Mouse (Mus musculus) limb, embryonic 11.5 days (tissue): ENCODE data around the gene Dnase2b. TPM values are rescaled to one million over a fixed set of nuclear protein-coding genes. Genes with fewer than 3 reads are reported as not detected.
A peak's percentile ranks its signal among the peaks of the same experiment; 100 is the strongest.

Experiments
- ATAC-seq: fragments of 200-750 bp; cut with Nextera tagmentation; 2 replicates; pipeline ENCODE4 v1.8.0; 2017; ENCODE audit warnings: low read depth; ENCODE audit not compliant: insufficient number of reproducible peaks, low FRiP score, low TSS enrichment
- DNase-seq: peaks from one replicate; pipeline ENCODE4 v3.0.0-alpha.2; 2015; ENCODE audit warnings: low spot score
- H3K27ac ChIP-seq: fragments of 300-500 bp; sonication (generic); replicated peaks from 2 replicates; pipeline ENCODE4 v1.5.1; 2014; ENCODE audit warnings: low read depth, mild to moderate bottlenecking, low read length
- H3K27me3 ChIP-seq: fragments of 300-500 bp; sonication (generic); 2 replicates; pipeline ENCODE4 v1.6.1; 2014; ENCODE audit warnings: mild to moderate bottlenecking, low read length, mixed read lengths; ENCODE audit not compliant: control insufficient read depth, insufficient read depth
- H3K36me3 ChIP-seq: fragments of 300-500 bp; sonication (generic); 2 replicates; pipeline ENCODE4 v1.6.1; 2014; ENCODE audit warnings: mild to moderate bottlenecking, low read length, moderate library complexity, mixed read lengths; ENCODE audit not compliant: control insufficient read depth, insufficient read depth
- H3K4me1 ChIP-seq: fragments of 300-500 bp; sonication (generic); 2 replicates; pipeline ENCODE4 v1.6.1; 2014; ENCODE audit warnings: low read length, mixed read lengths; ENCODE audit not compliant: control insufficient read depth, insufficient read depth
- H3K4me2 ChIP-seq: fragments of 300-500 bp; sonication (generic); 2 replicates; pipeline ENCODE4 v1.6.1; 2014; ENCODE audit warnings: low read depth, mild to moderate bottlenecking, moderate library complexity; ENCODE audit not compliant: severe bottlenecking
- H3K4me3 ChIP-seq: fragments of 300-500 bp; sonication (generic); 2 replicates; pipeline ENCODE4 v1.5.1; 2014; ENCODE audit warnings: low read depth, low read length
- H3K9ac ChIP-seq: fragments of 300-500 bp; sonication (generic); 2 replicates; pipeline ENCODE4 v1.6.1; 2014; ENCODE audit warnings: mild to moderate bottlenecking, low read length
- H3K9me3 ChIP-seq: fragments of 300-500 bp; sonication (generic); 2 replicates; pipeline ENCODE4 v1.6.1; 2016; ENCODE audit warnings: low read length; ENCODE audit not compliant: control insufficient read depth
- WGBS: fragments of 180-500 bp; shearing (Covaris S2); extraction: QIAGEN DNeasy Blood & Tissue Kit; methylation state at CpG from one replicate; pipeline ENCODE4 v1.1.7; 2014; 5-methylcytosine and 5-hydroxymethylcytosine counted together
- polyA plus RNA-seq: library from polyadenylated mRNA; unstranded; fragments of >200 nt; fragmentation: Nextera tagmentation; extraction: Ambion mirVana; gene quantifications from 2 replicates; pipeline ENCODE4 v1.2.1, GENCODE M21; 2014

The Dnase2b gene
- polyA plus RNA-seq, 1 experiment from 2014 or later, result not detected

DNA sequence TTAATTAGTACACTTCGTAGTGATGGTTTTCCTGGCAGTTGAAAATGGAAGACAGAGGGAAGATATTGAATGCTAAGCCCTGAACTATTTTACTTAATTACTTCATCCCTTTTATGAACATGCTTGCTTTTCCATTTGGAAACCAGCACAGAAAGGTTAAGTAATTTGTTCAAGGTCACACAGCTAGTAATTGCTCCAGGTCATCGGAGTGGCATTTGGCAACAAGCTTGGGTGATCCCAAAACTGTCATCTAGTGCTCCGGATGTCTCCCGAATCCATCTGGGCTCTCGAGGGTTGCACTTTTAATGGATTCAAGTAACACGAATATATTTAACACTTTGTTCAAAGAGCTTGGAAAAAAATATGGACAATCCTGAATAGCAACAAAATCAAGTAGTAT lies 44.5 kb downstream of the Dnase2b start:
- no peak for DNase-seq
- Histone ChIP-seq H3K4me1 (no peaks in the 10 kb centered on the region), H3K9ac (no peak overlapping the region), H3K9me3 (no peaks in the 10 kb centered on the region), H3K4me3 (no peak overlapping the region), H3K27me3 (no peaks in the 10 kb centered on the region), H3K36me3 (no peaks in the 10 kb centered on the region), H3K4me2 (no peak overlapping the region), H3K27ac (no peak overlapping the region)
- no peak for ATAC-seq
- 88% methylated on average over 6 of the region's 6 CpGs for WGBS

GRCm38 (mm10) chr3:146570148-146570782 lies 45.1 kb downstream of the Dnase2b start, which contains the start of gene Uox:
TSS of gene Uox (plus strand) at chr3:146570426.
- Histone ChIP-seq H3K4me2 (no peak within 1 kb of the TSS), H3K36me3 (no peaks in the 10 kb centered on the region), H3K9ac (no peak within 1 kb of the TSS), H3K4me3 (no peak within 1 kb of the TSS), H3K27ac (no peak within 1 kb of the TSS), H3K27me3 (no peaks in the 10 kb centered on the region), H3K4me1 (no peaks in the 10 kb centered on the region), H3K9me3 (no peaks in the 10 kb centered on the region)
- DNase-seq (no peak), ATAC-seq (no peak)
- whole genome bisulfite sequencing, result 88% methylated on average over 10 of the region's 10 CpGs

GRCm38 (mm10) chr3:146569594-146569993 lies 45.8 kb downstream of the Dnase2b start:
- Histone ChIP-seq H3K4me3 (no peak overlapping the region), H3K36me3 (no peaks in the 10 kb centered on the region), H3K4me2 (no peak overlapping the region), H3K27ac (no peak overlapping the region), H3K9ac (no peak overlapping the region), H3K27me3 (no peaks in the 10 kb centered on the region), H3K4me1 (no peaks in the 10 kb centered on the region), H3K9me3 (no peaks in the 10 kb centered on the region)
- no peak for DNase-seq
- WGBS, result 92% methylated on average over 3 of the region's 3 CpGs
- no peak for ATAC-seq

- Histone ChIP-seq H3K27ac (no peak overlapping the region), H3K4me3 (no peak overlapping the region), H3K4me1 (no peaks in the 10 kb centered on the region), H3K9me3 (no peaks in the 10 kb centered on the region), H3K27me3 (no peaks in the 10 kb centered on the region), H3K4me2 (no peak overlapping the region), H3K9ac (no peak overlapping the region), H3K36me3 (no peaks in the 10 kb centered on the region)
- WGBS, result 73% methylated on average over 9 of the region's 9 CpGs
- no peak for ATAC-seq
- DNase-seq, result no peak
Observed at GRCm38 (mm10) chr3:146567884-146568530, 47.4 kb downstream of the Dnase2b start.

GRCm38 (mm10) chr3:146567366-146567765 lies 48.0 kb downstream of the Dnase2b start:
- no peak for DNase-seq
- H3K4me1 ChIP-seq, result no peaks in the 10 kb centered on the region
- no peak overlapping the region for H3K4me3 ChIP-seq
- no peak for ATAC-seq
- H3K27me3 ChIP-seq, result no peaks in the 10 kb centered on the region
- WGBS, result 75% methylated on average over 7 of the region's 7 CpGs
- H3K9ac ChIP-seq, result no peak overlapping the region
- H3K4me2 ChIP-seq, result no peak overlapping the region
- H3K36me3 ChIP-seq, result no peaks in the 10 kb centered on the region
- H3K27ac ChIP-seq, result no peak overlapping the region
- H3K9me3 ChIP-seq, result no peaks in the 10 kb centered on the region

- H3K9me3 ChIP-seq, result no peaks in the 10 kb centered on the region
- 94% methylated on average over 1 of the region's 1 CpGs for WGBS
- no peak overlapping the region for H3K9ac ChIP-seq
- no peak overlapping the region for H3K4me2 ChIP-seq
- no peaks in the 10 kb centered on the region for H3K36me3 ChIP-seq
- ATAC-seq (no peak), DNase-seq (no peak)
- no peaks in the 10 kb centered on the region for H3K4me1 ChIP-seq
- no peaks in the 10 kb centered on the region for H3K27me3 ChIP-seq
- no peak overlapping the region for H3K4me3 ChIP-seq
- no peak overlapping the region for H3K27ac ChIP-seq
Observed at GRCm38 (mm10) chr3:146565065-146565411, 50.4 kb downstream of the Dnase2b start.

GRCm38 (mm10) chr3:146564268-146565064 lies 50.9 kb downstream of the Dnase2b start:
- H3K27ac ChIP-seq, result no peak overlapping the region
- 47% methylated on average over 14 of the region's 14 CpGs for WGBS

GRCm38 (mm10) chr3:146562936-146563335 lies 52.5 kb downstream of the Dnase2b start:
- Histone ChIP-seq H3K9ac (no peak overlapping the region), H3K36me3 (no peaks in the 10 kb centered on the region), H3K27ac (no peak overlapping the region), H3K4me2 (no peak overlapping the region), H3K4me1 (no peaks in the 10 kb centered on the region), H3K9me3 (no peaks in the 10 kb centered on the region), H3K4me3 (no peak overlapping the region), H3K27me3 (no peaks in the 10 kb centered on the region)
- WGBS, result 90% methylated on average over 7 of the region's 7 CpGs
- ATAC-seq (no peak), DNase-seq (no peak)

More at GRCm38 (mm10) chr3:146564268-146565064, 50.9 kb downstream of the Dnase2b start:
- Histone ChIP-seq H3K4me1 (no peaks in the 10 kb centered on the region), H3K4me3 (no peak overlapping the region), H3K9me3 (no peaks in the 10 kb centered on the region), H3K27me3 (no peaks in the 10 kb centered on the region), H3K4me2 (no peak overlapping the region), H3K36me3 (no peaks in the 10 kb centered on the region), H3K9ac (no peak overlapping the region)
- ATAC-seq (no peak), DNase-seq (peak; percentile 89)
